Mouse (Mus musculus) adrenal gland, adult 2 months (tissue): ENCODE measurements at regions not wholly inside any gene's neighbourhood (a gene's known extent, or its start where the extent isn't known, plus 50 kb on each side); places are given as distances from the start of the nearest gene placed in this dataset.
A peak's percentile ranks its signal among the peaks of the same experiment; 100 is the strongest.

Experiments
- DNase-seq: peaks from one replicate; pipeline ENCODE4 v3.0.0; 2021

DNA sequence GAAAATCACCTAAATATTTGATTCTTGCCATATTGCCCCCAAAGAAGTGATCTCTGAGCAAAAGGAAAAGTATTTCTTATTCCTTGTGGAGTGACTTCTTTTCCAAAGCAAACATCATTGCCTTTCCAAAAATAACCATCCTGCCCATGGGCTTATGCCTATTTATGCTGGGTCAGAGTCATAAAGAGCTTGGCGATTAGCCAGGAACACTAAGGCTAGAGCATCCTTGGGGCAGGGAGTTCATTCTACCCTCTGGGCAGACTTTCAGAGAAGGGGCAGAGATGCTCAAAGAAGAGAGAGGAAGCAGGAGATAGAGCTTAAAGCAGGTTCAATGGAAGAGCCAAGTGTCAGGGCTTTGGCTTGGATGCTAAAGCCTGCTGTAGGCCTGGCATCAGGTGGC is 203.1 kb upstream of the Gmds start:
- DNase-seq = no peak

DNA sequence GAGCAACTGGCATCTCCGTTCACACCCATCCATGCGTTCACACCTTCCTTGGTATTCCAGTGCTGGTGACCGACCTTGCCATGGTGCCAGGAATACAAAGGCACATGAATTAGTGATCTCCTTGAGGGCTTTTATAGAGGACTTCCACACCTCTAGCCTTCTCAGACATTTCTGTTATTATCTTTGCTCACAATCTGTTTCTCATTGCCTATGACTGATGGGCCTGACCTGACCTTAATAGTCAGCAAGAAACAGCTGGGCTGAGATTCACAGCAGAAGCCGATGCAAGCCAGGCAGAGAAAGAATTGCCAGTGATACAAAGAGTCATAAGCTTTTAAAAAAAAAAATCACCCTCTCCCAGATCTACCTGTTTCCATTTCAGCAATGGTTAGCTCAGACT is 197.7 kb upstream of the Gmds start:
- DNase-seq = no peak

GRCm38 (mm10) chr13:32535602-32536001 is 197.1 kb upstream of the Gmds start:
- no peak for DNase-seq

- DNase-seq = no peak
These were observed 192.5 kb upstream of the Gmds start for GRCm38 (mm10) chr13:32530926-32531512.

DNA sequence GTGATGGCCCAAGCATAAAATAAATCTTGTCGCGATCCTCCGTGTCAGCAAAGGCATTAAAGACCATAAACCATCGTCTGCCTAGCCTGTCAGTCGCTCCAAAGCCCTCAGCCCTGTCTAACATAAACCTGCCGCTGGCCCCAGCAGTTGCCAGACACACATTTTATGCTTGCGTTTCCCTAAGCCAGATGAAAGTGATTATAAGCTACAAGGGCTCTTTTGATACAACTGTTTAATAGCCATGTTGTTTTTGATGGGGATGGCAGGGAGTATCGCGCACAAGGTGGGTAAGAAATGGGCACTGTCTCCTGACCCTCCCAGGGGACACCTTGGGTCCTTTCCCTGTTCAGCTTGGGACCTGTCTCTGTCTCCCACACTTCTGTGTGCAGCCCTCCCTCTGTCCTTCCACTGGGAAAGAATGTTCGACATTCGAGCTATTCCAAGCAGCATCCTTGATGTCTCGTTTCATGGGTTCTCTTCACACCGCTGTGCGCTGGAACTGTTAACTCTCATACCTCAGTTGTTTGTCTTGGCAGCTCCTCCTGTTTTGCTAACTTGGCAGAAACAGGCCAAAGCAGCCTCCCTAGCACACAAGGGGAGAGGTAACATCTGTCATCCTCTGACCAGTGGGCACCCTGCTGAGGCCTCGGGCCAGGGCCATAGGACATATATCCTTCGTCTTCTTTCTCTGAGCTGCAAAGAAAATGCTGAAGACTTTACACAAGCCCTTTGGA is 180.2 kb upstream of the Gmds start:
- no peak for DNase-seq

DNA sequence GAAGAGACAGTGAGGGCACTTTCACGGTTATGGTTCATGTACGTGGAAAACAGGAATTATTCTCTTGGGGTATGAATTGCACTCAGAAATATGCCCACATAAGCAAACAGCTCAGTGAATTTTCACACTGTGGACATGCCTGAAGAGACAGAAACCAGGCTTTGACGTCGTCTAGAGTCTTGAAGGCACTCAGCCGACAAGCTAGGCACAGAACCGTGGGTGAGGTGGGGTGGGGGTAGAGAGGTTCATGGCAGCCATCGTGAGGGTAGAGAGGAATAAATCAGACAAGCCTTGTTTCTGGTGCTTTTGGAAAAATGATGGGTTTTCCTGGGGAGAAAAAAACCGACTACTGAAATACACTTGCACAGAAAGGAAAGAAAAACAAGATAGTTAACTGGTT is 179.0 kb upstream of the Gmds start:
- DNase-seq = no peak

DNA sequence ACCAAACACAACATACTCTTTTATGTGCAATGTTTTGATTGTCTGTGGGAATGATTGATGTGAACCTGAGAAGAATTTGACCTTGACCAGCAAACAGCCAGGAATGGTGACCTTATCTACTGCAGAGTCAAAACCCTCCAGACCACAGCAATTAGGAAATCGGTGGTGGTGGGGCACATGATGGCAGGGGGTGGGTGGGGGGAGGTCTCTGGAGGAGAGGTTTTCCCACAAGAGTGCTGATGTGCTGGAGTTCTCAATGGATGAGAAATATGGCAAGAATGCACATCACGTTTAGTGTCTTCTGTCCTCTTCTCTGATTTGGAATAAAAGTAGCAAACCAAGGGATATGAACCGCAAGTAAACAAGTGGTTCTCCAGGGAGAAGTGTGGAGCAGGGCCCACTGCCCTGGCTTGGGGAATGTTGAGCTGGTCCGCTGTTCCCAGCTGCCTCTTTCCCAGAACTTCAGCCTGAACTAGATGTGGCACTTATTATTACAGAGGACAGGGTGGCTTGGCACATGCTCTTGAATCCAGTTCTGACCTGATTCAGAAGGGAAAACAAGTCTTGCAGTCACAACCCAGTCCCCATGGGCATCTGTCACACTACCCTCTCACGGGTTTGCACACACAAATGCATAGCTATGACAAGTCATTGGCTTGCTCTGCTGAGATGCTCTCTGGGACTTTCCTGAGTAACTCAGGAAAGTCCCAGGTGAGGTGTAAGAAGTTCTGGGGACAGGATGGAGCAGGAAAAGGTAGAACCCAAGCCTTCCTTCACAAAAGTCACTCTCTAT is 170.9 kb upstream of the Gmds start:
- DNase-seq = no peak

DNA sequence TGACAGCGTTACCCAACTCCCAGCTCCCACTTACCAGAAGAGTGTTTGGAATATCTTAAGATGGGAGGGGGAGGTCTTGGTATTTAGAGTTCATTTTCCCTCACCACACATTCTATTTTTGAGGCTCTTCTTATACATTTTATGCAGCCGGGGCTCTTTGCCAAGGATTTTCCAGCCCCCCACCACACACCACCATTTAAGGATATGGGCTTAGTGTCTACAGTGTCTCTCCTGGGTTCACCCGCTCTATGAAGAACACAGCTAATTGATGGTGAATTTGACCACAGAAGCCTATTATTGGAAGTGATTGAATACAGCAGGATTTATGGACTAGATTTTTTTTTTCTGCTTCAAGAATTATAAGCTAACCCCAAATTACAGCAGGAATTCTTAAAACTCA is 169.9 kb upstream of the Gmds start:
- no peak for DNase-seq

DNA sequence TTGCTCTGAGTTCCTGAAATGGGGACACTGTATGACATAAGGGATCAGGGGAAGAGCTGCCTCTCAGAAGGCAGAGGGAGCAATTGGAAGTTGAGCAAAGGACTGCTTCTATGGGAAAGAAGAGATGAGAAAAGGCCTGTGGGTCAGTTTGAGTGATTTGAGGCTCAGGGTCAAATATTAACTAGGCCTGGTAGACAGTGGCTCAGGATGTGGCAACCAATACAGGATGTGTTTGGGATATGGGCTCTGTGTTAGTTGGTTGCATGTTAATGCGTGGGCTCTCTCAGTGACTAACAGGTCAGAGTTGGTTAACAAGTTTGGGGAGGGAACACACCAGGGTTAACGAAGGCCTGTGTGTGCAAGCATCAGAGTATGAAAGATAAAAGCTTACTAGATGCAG is 169.3 kb upstream of the Gmds start:
- DNase-seq = no peak

- DNase-seq = no peak
These were observed 159.8 kb upstream of the Gmds start for GRCm38 (mm10) chr13:32498205-32498790.

DNA sequence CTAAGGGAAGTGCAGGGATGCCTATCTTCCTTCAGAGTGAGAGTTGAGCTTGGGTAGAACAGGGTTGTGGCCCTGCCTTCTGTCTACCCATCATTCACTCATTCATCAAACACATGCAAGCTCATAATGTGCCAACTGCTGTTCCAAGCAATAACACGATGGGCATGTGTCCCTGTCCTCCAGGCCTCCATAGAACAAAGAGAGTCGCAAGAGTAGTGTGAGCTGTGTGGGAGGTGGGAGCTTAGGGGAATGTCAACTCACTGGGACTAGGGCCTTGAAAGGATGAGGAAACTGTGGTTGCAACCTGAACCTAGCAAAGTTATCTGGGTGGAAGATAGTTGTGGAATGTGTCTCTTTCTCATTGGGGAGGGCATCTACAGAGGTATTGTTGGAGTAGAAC is 157.7 kb upstream of the Gmds start:
- no peak for DNase-seq

GRCm38 (mm10) chr13:32495063-32495462 is 156.5 kb upstream of the Gmds start:
- peak; percentile 9 for DNase-seq

GRCm38 (mm10) chr13:32493806-32494205 is 155.3 kb upstream of the Gmds start:
- DNase-seq = no peak

GRCm38 (mm10) chr13:32493309-32493708 is 154.8 kb upstream of the Gmds start:
- peak; percentile 61 for DNase-seq

DNA sequence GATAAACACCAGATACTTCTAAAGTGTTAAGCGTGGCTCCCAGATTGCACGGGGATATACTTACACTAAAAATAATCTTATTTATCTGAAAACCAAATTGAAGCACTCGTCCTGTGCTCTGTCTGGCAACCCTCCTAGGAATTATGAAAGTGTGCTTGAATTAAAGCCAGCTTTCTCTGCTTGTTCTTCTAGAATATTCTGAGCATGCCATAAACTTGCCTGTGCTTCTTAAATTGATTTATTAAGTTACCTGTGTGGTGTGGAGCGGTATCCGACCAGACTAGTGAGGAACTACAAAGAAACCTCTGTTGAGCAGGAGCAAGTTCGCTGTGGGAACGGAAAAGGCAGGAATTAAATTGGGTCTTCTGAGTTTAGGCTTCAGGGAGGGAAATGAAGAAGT is 154.0 kb upstream of the Gmds start:
- no peak for DNase-seq

DNA sequence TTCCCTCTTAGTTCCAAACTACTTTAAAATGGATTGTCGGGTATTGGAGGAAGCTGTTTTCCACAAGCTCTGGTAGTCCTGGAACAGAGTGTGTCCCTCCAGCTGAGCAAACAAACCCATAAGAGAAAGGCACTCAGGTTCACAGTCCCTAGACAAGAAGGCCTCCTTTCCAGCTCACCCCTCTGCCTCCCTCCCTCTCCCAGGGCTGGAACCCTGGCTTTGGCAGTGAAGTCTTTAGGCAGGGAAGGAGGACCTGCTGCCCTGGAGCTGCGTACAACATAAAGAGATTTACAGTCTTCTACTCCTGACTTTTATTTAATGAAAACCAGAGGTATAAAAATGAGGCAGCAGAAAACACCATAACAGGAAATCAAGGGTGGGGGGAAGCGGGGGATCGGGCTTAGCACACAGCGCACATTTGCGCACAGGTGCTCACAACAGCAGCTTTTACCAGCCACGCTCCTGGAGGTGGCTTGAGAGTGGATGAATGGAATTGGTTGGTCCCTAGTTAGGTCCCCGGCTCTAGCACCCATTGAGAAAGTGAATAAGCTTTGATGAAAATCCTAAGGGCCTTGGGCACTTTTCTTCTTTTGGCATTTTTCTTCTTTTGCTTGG is 143.0 kb upstream of the Gmds start:
- DNase-seq = no peak

DNA sequence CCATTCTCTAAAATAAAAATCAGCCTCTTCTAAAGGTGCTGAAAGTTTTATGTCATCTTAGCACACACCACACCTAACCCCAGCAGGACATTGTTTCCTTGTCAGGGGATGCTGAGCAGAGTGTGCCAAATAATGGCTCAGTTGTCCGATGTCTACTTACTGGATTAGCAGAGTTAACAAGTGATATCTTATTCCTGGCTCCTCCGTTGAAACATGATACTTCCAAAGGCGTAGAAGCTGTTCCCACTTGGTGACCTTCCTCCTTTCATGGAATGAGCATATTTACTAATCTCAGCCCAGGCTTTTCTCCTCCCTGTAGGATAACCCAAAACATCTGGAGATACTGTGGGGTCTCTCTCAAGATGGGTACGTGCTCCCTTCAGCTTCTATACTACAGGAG is 141.5 kb upstream of the Gmds start:
- no peak for DNase-seq

DNA sequence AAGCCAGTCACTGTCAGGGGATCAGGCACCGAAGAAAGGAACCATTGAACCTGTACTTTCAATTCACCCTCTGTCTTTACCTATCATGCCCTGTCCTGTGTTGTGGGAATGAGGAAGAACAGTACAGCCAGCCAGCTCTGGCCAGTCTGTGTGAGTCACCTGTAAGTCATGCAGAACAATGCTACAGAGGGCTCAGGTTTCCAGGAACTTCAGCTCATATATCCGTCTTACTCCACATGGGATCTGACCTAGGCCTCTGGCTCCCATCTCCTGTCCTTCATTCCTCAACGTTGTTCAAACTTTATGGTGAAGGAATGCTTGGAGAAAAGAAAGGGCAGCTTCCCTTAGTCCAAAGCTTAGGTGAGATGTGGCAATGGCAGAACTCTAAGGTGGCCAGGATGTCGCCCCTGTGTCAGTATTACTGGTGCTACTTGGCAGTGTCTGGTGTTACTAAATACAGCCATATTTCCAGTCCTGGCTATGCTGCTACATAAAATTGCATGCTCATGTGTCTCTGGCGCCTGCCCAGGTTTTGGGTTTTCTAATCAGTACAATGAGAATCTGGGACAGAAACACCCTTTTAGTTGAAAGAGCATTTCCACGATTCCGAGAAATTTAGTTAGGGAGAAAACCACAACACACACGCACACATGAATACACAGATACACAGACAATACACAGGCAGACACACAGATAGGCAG is 140.7 kb upstream of the Gmds start:
- DNase-seq = peak; percentile 23

GRCm38 (mm10) chr13:32465787-32466186 is 127.2 kb upstream of the Gmds start:
- DNase-seq = peak; percentile 25

DNA sequence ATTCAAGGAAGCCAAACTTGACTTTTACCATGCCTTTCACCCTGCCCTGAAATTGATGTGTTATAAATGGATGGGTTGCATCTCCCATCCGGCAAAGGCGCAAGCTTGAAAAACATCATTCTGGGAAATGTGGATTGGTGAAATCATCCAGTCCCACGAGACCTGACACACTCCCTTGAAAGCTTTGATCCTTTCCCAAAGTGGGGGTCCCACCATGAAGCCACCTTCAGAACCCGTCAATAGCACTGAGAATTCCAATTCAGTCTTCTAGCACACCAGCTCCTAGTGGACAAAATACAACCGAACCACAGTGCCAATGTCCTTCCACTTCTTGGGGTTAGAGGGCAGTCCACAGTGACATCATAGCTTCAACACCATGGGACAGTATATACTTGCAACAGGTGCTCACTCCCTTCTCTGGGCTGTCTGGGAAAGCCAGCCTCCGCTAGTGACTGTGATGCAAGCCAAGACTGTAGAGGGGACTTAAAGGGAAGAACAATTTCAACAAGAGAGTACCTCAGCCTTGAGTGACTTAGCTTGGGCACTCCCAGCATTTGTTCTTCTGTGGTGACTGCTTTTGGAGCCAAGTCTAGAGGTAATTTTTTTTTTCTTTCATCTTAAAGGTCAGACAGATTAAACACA is 126.6 kb upstream of the Gmds start:
- no peak for DNase-seq

GRCm38 (mm10) chr13:32454419-32455146 is 116.0 kb upstream of the Gmds start:
- no peak for DNase-seq
